Mouse (Mus musculus): ENCODE data around the gene Myo19.

Myo19 gene

DNA sequence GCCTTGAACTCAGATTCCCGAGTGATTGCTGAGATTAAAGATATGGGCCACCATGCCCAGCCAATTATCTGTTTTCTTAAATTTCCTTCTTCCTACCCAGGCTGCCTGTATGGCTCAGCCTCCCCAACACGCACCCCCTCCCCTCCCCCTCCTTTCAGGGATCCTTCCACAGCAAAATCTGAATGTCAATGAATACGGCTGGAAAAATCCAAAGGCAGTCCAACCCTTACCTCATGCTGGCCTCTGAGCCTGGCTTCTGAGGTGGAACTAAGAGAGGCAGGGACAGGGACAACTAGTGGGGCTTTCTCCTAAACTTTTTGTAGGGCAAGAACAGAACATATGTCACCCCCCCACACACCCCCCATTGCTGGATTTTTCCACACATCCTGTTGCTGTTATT, 68.2 kb downstream of the Myo19 start:
- DNase-seq = no peak

DNA sequence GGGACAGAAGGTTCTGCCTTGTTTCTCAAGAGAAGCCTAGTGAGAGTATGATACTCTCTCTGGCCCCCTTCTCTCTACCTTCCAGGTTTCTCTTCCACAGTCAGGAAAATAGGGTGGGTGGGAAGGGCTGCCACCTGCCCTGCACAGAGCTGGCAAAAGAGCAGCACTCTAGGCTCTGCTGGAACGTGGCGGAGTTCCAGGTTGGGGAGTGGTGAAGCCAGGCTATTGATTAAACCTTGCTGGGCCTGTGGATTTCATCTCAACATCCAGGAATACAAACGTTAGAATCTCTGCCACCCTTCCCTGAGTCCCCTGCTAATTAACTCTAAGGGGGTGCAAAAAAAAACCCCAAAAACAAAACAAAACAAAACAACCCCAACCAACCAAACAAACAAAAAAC, 68.6 kb downstream of the Myo19 start:
- DNase-seq = no peak

DNA sequence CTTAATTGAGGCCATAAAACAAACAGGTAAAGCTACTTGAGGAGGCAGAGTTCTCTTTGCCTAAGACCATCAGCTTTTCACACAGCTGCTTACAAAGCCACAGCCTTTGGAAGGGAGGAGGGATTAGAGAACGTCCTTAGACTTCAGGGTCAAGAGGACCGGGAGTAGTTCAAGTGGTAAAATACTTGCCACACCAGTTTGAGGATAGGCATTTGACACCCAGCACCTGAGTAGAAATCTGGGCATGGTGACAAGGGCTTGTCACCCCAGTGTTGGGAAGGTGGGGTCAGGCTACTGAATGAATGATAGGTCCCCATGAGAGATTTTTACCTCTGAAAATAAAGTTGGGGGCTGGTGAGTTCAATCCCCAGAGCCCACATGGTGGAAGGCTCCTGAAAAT, 72.7 kb downstream of the Myo19 start:
- no peak for DNase-seq

DNA sequence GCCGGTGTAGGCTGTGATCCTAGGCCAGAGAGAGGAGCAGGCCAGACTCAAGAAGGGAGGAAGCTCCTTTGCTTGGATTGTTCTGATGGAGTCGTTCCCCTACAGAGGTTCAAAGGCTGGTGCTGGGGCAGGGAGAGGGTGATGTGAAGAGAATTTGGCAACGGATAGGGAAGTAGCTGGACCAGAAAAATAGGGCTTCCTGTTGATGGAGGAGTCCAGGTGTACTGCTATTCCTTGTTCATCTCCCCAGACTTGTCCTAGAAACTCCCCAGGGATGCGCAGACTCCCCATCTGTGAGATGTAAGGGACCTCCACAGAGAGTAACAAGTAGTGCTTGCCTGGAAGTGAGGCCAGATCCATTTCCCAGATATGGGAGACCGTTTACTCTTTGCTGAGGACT, 76.5 kb downstream of the Myo19 start:
- DNase-seq = no peak

DNA sequence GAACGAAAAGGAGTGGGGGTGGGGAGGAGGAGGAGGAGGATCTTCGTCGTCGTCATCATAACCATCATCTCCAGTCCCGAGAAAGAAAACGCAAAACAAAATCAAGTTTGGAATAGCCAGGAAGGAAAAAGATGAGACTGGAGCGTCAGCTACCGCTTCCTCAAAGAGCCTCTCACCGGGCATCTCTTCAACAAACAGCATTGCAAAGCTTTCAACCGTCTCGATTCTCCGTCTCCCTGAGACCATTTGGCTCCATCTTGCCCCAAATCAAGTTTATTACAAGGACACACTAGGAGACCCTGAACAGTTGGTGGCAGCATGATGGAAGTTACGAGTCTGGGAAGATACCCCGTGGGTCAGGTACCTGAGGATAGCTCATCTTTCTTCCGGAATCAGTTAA, 77.2 kb downstream of the Myo19 start:
- DNase-seq = no peak

DNA sequence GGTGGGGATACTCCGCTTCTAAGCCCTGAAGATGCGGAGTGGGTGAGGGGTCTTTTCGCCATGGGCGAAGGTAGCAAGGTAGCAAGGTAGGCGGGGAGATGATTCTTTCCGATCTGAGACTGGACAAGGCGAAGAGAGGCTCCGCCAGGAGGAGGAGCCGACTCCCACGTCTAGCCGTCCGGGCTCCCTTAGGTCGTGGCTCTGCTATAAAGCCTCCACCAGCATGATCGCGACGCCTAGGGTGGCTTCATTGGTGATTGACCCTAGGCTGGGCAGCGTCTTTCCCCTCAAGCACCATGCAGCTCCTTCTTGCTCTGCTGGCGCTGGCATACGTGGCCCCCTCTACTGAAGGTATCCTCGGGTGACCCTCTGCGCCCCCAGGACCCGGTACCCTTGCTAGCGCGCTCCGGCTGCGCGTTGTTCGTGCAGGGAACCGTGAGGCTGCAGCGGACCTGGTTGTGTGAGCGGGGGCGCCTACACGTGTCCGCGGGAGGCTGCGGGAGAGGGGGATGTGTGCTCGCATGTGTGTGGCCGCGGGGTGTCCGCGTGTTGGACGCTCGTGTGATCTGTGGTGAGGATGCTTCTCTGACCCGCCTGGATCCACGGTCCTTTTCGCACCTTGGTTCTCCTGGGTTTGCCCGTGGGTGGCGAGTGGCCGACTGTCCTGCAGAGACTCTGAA, 77.8 kb downstream of the Myo19 start, which contains the start of gene Car4:
Gene Car4 (plus strand): TSS at position 196 of the 680 bp plus-strand sequence.
- DNase-seq = no peak

DNA sequence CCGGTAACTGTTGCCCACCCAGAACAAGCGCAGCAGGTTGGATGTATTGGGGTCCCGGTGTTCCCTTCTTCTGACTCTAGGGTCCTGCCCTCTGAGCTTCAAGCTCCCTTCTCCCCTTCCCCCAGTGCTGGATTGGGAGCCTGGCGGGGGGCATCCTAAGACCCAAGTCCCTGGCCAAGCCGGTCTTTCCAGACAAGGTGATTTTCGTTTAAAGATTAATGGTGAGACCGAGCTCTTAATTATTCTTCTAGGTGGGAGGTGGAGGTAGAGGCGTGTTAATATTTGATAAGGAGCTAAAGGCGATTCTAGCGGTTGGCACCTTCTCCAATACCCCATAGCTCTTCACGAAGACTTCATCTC, 78.3 kb downstream of the Myo19 start:
- DNase-seq = no peak

DNA sequence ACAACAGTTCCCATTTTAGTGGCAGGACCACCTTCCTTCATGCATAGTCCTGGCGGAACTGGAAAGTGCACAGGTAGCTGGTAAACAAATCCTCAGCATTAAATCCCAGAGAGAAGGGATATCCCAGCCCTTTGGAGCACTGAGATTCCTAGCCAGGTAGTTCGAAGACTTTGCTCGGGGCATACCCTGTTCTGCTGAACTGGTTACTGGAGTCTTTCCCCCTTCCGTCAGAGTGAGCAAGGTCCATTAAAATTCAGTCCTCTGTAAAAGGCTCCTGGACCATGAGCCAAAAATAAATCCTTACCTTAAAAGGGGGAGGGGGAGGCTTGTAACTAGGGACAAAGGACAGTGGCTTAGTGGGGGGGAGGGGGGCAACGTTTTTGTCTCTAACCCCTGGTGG, 79.2 kb downstream of the Myo19 start:
- DNase-seq = no peak

DNA sequence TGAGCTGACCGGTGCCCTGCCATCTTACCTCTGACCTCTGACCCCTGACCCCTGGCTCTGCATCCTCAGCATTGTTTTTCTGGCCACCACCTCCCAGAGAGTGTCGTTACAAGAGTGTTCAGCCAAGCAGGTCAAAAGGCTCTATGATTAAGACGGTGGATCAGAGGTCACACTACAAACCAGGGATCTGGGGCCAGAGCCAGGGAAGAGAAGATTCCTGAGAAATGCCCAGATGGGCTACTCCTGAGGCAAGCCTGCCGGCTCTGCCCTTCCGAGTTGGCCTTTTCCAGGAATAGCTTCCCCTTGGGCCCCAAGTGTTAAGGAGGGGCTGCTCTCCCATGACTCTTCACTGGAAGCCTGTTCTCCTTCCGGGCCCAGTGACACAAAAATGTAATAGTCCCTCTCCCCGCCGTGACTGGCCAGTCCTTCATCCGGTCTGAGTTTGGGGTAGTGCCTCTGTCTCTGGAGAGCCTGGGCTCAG, 79.8 kb downstream of the Myo19 start:
- DNase-seq = no peak

DNA sequence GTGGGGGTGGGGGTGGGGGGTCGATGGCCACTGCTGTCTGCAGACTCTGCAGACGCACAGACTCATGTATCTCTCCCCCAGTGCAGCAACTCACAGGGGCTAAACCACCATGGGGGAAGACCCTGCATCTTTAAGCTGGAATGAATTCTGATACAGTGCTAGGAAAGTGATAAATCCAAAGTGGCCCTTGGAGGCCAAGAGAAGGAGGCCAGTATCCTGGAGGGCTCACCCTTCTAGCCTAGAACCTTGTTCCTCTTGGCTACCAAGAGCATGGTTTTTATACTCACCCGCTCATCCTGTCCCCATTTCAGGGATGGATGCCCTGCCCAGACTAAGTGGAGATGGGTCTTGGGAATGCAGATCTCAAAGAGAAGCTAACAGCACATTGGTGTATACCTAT, 80.3 kb downstream of the Myo19 start:
- no peak for DNase-seq

DNA sequence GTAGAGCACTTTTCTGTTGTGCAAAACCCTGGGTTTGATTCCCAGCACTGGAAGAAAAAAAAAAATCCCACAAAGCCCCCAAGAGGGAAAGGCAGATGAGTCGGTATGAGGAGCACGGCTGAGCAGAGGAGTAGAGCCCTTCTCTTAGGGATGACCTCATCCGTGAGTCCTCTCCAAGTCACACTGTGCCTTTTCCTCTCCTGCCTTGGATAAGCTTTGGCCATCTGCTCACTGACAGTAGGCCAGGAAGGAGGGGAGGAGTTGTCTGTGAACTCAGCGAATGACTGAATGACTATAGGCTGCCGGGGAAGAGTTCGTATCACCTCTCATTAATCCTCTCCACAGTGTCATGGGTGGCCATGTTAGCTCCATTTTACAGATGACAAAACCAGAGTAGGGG, 80.8 kb downstream of the Myo19 start:
- no peak for DNase-seq

Data from liver (tissue).